Mouse (Mus musculus) heart, embryonic 10.5 days (tissue): ENCODE results near the gene Thrsp. TPM values are rescaled to one million over a fixed set of nuclear protein-coding genes. Genes with fewer than 3 reads are reported as not detected.
A peak's percentile ranks its signal among the peaks of the same experiment; 100 is the strongest.
"Not testable (repeated sequence)": the region's sequence is repeated elsewhere in the genome, so short reads cannot be mapped to it uniquely, and the experiment has no call there.

ENCODE experiments used
- DNase-seq: peaks from one replicate; pipeline ENCODE4 v3.0.0-alpha.2; 2017; ENCODE audit warnings: low spot score
- H3K27ac ChIP-seq: fragments of 300-500 bp; sonication (generic); 2 replicates; pipeline ENCODE4 v1.5.1; 2016; ENCODE audit warnings: mild to moderate bottlenecking
- H3K27me3 ChIP-seq: fragments of 300-500 bp; sonication (generic); 2 replicates; pipeline ENCODE4 v1.6.1; 2016; ENCODE audit warnings: mild to moderate bottlenecking; ENCODE audit not compliant: poor library complexity, insufficient read depth, severe bottlenecking
- H3K36me3 ChIP-seq: fragments of 300-500 bp; sonication (generic); 2 replicates; pipeline ENCODE4 v1.6.1; 2016; ENCODE audit warnings: mild to moderate bottlenecking, moderate library complexity
- H3K4me1 ChIP-seq: fragments of 300-500 bp; sonication (generic); 2 replicates; pipeline ENCODE4 v1.6.1; 2016; ENCODE audit warnings: mild to moderate bottlenecking
- H3K4me3 ChIP-seq: fragments of 300-500 bp; sonication (generic); 2 replicates; pipeline ENCODE4 v1.5.1; 2016; ENCODE audit warnings: mild to moderate bottlenecking, moderate library complexity
- H3K9me3 ChIP-seq: fragments of 300-500 bp; sonication (generic); 2 replicates; pipeline ENCODE4 v1.6.1; 2016; ENCODE audit warnings: mild to moderate bottlenecking, moderate library complexity
- WGBS: fragments of 180-500 bp; shearing (Covaris S2); methylation state at CpG from one replicate; pipeline ENCODE4 v1.1.7; 2016; 5-methylcytosine and 5-hydroxymethylcytosine counted together
- polyA plus RNA-seq: library from polyadenylated mRNA; unstranded; fragments of >200 nt; fragmentation: Nextera tagmentation; extraction: Ambion mirVana; gene quantifications from 2 replicates; pipeline ENCODE4 v1.2.1, GENCODE M21; 2016

Gene Thrsp
- 0.43 and 0.51 TPM in 2 replicates for polyA plus RNA-seq

- Histone ChIP-seq H3K9me3 (no peaks in the 10 kb centered on the region), H3K4me1 (peaks cover 25% of the 10 kb centered on the region), H3K27me3 (no peaks in the 10 kb centered on the region), H3K36me3 (no peaks in the 10 kb centered on the region), H3K27ac (no peak within 1 kb of the TSS), H3K4me3 (no peak within 1 kb of the TSS)
- DNase-seq: no peak
- WGBS: 74% methylated on average over 25 of the region's 25 CpGs
Measured at GRCm38 (mm10) chr7:97416906-97417777, at the start of gene Thrsp. Gene Thrsp, minus strand, starts transcription at chr7:97417730.

GRCm38 (mm10) chr7:97455577-97455976, 38.0 kb upstream of the Thrsp start:
- DNase-seq: no peak
- no peak overlapping the region for H3K4me3 ChIP-seq
- H3K27me3 ChIP-seq: no peaks in the 10 kb centered on the region
- no peak overlapping the region for H3K27ac ChIP-seq
- H3K4me1 ChIP-seq: peaks cover 16% of the 10 kb centered on the region
- H3K9me3 ChIP-seq: no peaks in the 10 kb centered on the region
- WGBS: 74% methylated on average over 3 of the region's 3 CpGs
- no peaks in the 10 kb centered on the region for H3K36me3 ChIP-seq

- 90% methylated on average over 10 of the region's 10 CpGs for WGBS
- no peak for DNase-seq
- no peak overlapping the region for H3K4me3 ChIP-seq
- no peaks in the 10 kb centered on the region for H3K36me3 ChIP-seq
- no peaks in the 10 kb centered on the region for H3K27me3 ChIP-seq
- no peak overlapping the region for H3K27ac ChIP-seq
- H3K4me1 ChIP-seq: peaks cover 16% of the 10 kb centered on the region
- no peaks in the 10 kb centered on the region for H3K9me3 ChIP-seq
Measured at GRCm38 (mm10) chr7:97454795-97455194, 37.3 kb upstream of the Thrsp start.

GRCm38 (mm10) chr7:97453141-97453921, 35.8 kb upstream of the Thrsp start:
- peak; percentile 77 for DNase-seq
- Histone ChIP-seq H3K4me1 (peaks cover 16% of the 10 kb centered on the region), H3K27me3 (no peaks in the 10 kb centered on the region), H3K36me3 (no peaks in the 10 kb centered on the region), H3K27ac (peak overlapping the region; percentile 78), H3K9me3 (no peaks in the 10 kb centered on the region), H3K4me3 (peak overlapping the region; percentile 64)
- WGBS: 4% methylated on average over 27 of the region's 27 CpGs

GRCm38 (mm10) chr7:97452196-97452595, 34.7 kb upstream of the Thrsp start:
- H3K9me3 ChIP-seq: no peaks in the 10 kb centered on the region
- no peak overlapping the region for H3K27ac ChIP-seq
- WGBS: 87% methylated on average over 6 of the region's 6 CpGs
- no peak overlapping the region for H3K4me3 ChIP-seq
- no peaks in the 10 kb centered on the region for H3K27me3 ChIP-seq
- no peaks in the 10 kb centered on the region for H3K36me3 ChIP-seq
- no peak for DNase-seq
- peaks cover 12% of the 10 kb centered on the region for H3K4me1 ChIP-seq

DNA sequence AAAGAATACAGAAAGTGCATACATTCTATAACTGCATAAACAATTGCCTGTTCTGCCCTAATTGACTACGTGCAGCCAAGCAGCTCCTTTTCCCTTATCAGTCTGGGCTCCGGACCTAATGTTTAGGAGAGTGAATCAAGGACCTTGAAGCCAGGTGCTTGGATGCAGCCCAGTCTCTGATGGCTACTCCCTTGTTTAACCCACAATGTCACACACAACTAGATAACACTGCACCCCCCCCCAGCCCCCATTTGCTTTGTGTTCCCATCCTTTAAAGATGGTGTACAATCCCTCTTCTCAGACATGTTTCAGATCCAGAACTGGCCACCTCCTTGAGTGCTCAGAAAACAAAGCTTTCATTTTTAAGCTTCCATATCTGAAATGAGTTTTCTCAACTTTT, 33.5 kb upstream of the Thrsp start, which contains the start of gene Kctd14:
Gene Kctd14, plus strand, starts transcription at position 301 of the 400 bp plus-strand sequence.
- H3K27me3 ChIP-seq, H3K36me3 ChIP-seq, H3K9me3 ChIP-seq, DNase-seq, H3K27ac ChIP-seq, H3K4me3 ChIP-seq: not testable (repeated sequence)
- 54% methylated on average over 2 of the region's 2 CpGs for WGBS
- H3K4me1 ChIP-seq: peaks cover 10% of the 10 kb centered on the region

DNA sequence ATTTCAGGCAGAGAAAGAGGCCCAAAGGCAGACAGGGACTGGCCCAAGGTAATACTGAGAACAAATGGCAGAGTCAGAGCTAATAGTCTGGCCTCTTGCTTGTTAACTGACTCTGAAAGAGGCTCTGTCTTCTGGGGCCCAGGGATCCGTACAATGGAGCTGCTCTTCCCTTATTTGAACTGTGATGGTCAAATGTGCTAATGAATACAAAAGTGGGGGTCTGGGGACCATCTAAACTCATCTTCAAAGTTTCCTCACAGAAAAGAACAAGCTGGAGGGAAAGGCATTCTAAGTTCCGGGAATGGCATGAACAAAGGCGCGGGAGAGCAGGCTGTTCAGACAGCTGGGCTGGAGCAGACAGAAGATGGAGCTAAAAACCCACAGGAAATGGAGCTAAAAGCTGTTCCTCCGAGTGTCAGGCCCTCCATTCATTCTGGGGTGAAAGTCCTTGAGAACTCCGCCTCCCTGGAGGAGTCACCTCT, 29.6 kb upstream of the Thrsp start:
- H3K27me3 ChIP-seq: no peaks in the 10 kb centered on the region
- H3K27ac ChIP-seq: no peak overlapping the region
- no peak for DNase-seq
- 65% methylated on average over 6 of the region's 6 CpGs for WGBS
- H3K4me1 ChIP-seq: no peaks in the 10 kb centered on the region
- no peaks in the 10 kb centered on the region for H3K9me3 ChIP-seq
- H3K4me3 ChIP-seq: no peak overlapping the region
- no peaks in the 10 kb centered on the region for H3K36me3 ChIP-seq

- Histone ChIP-seq H3K4me1 (no peaks in the 10 kb centered on the region), H3K4me3 (no peak overlapping the region), H3K9me3 (no peaks in the 10 kb centered on the region), H3K27ac (no peak overlapping the region), H3K27me3 (no peaks in the 10 kb centered on the region), H3K36me3 (no peaks in the 10 kb centered on the region)
- DNase-seq: no peak
- WGBS: 56% methylated on average over 6 of the region's 6 CpGs
Measured at GRCm38 (mm10) chr7:97446171-97446925, 28.8 kb upstream of the Thrsp start.

DNA sequence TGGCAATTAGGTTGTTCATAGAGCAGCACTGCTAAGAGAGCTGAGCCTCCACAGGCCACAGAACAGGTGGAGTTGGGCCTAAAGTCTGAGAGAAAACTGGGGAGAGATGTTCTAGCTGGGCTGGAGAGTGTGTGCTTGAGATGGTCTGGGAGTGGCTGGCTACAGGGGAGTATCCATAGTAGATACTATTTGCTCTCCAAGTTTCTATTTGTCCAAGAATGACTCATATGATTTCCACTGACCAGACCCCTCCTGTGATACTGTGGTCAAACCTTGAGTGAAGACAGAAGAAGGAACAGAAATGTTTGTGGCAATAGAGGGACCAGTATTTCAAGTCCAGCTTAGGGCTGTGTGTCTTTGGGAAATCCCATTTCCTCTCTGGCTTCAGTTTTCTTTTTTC, 21.5 kb upstream of the Thrsp start:
- H3K4me1 ChIP-seq: no peaks in the 10 kb centered on the region
- no peak for DNase-seq
- no peaks in the 10 kb centered on the region for H3K27me3 ChIP-seq
- H3K36me3 ChIP-seq: no peaks in the 10 kb centered on the region
- no peak overlapping the region for H3K27ac ChIP-seq
- no peak overlapping the region for H3K4me3 ChIP-seq
- no peaks in the 10 kb centered on the region for H3K9me3 ChIP-seq

GRCm38 (mm10) chr7:97434517-97434916, 17.0 kb upstream of the Thrsp start:
- no peaks in the 10 kb centered on the region for H3K9me3 ChIP-seq

GRCm38 (mm10) chr7:97433517-97433916, 16.0 kb upstream of the Thrsp start:
- not testable (repeated sequence) for H3K4me1 ChIP-seq, H3K27ac ChIP-seq, DNase-seq, H3K27me3 ChIP-seq, H3K4me3 ChIP-seq, H3K9me3 ChIP-seq, H3K36me3 ChIP-seq
- WGBS: 65% methylated on average over 3 of the region's 3 CpGs

More at GRCm38 (mm10) chr7:97434517-97434916, 17.0 kb upstream of the Thrsp start:
- Histone ChIP-seq H3K27me3 (no peaks in the 10 kb centered on the region), H3K4me1 (peaks cover 7% of the 10 kb centered on the region; the same call in 1 of the 2 replicates), H3K27ac (no peak overlapping the region), H3K4me3 (no peak overlapping the region), H3K36me3 (no peaks in the 10 kb centered on the region)
- no peak for DNase-seq
- WGBS: 86% methylated on average over 10 of the region's 10 CpGs

DNA sequence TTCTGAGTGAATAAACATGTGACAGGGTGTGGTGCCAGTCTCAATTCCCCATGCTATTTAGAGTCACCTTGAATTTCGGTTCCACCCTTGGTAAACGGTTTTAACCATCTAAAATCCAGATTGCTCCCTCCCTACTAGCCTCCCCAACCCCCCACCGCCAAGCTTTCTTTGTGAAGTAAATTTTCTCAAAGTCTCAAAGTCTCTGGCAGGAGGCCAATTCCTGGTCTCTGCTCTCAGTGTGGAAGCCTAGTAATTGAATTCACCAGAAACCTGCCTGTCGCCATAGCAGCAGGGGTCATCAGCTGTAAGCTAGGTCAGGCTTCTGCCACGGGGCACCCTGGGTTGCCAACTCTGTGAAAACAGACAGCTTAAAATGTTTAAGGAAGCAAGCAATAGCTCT, 12.2 kb upstream of the Thrsp start:
- peaks cover 8% of the 10 kb centered on the region; the same call in 1 of the 2 replicates for H3K4me1 ChIP-seq
- H3K36me3 ChIP-seq: no peaks in the 10 kb centered on the region
- no peak for DNase-seq
- no peak overlapping the region for H3K4me3 ChIP-seq
- no peak overlapping the region for H3K27ac ChIP-seq
- WGBS: 5% methylated on average over 5 of the region's 5 CpGs
- no peaks in the 10 kb centered on the region for H3K27me3 ChIP-seq
- no peaks in the 10 kb centered on the region for H3K9me3 ChIP-seq
